Mouse (Mus musculus) gastrocnemius, adult 2 months (tissue): ENCODE results near the gene Olfr1440. TPM values are rescaled to one million over a fixed set of nuclear protein-coding genes. Genes with fewer than 3 reads are reported as not detected.

Experiments
- DNase-seq: peaks from one replicate; pipeline ENCODE4 v3.0.0; 2022
- H3K27ac ChIP-seq: fragments of 200-600 bp; 2 replicates; pipeline ENCODE4 v1.8.1; 2022; ENCODE audit warnings: mild to moderate bottlenecking
- H3K4me3 ChIP-seq: fragments of 200-600 bp; 2 replicates; pipeline ENCODE4 v1.8.1; 2022; ENCODE audit warnings: mild to moderate bottlenecking, moderate library complexity
- CTCF ChIP-seq: fragments of 200-600 bp; IDR thresholded peaks from 2 replicates; pipeline ENCODE4 v1.8.1; 2022; ENCODE audit warnings: antibody characterized with exemption, mild to moderate bottlenecking, moderate library complexity
- intact Hi-C: fragments of 180-260 bp; cut with DNase I; formaldehyde crosslinking; loops from one replicate; pipeline ENCODE4 v1.15.1; 2025
- long read RNA-seq, 2 experiments: library from polyadenylated mRNA; stranded (forward); transcript quantifications; one replicate each; pipeline ENCODE4 v2.0.0; 2021
- total RNA-seq, 2 experiments: library from RNA; stranded (reverse); gene quantifications; 2 replicates each; pipeline ENCODE4 v1.2.3; 2021

Gene Olfr1440
- total RNA-seq: not detected
- long read RNA-seq, experiment 1: 0 reads
- long read RNA-seq, experiment 2: 0 reads

DNA sequence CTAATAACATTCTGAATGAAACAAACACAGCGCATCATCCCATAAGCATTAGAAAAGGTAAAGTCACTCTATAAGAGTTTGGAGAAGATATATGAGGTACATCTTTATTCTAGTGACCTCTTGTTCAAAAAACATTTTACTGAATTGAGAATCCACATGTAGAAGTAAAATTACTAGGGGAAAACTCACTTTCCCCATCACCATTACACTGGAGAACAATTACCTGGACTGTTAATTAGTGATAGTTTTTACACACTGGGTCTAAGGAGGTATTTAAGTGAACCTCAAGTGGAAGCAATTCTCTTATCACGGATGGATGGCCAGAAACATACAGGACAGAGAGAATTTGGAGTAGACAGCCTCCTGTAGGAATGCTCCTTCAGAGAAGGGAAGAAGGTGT is at the start of gene Olfr1440:
Gene Olfr1440 (plus strand): TSS at position 301 of the 400 bp plus-strand sequence.
- TF ChIP-seq CTCF: no peak
- no peak within 1 kb of the TSS for H3K4me3 ChIP-seq
- no peak within 1 kb of the TSS for H3K27ac ChIP-seq
- no peak for DNase-seq
- intact Hi-C loops: no loop called here

- no peak for TF ChIP-seq CTCF
- intact Hi-C loops: no loop called here
- DNase-seq: no peak
- no peak overlapping the region for H3K27ac ChIP-seq
- no peak overlapping the region for H3K4me3 ChIP-seq
Measured at GRCm38 (mm10) chr19:12373004-12373403, 14.1 kb upstream of the Olfr1440 start.

- no peak for TF ChIP-seq CTCF
- intact Hi-C loops: no loop called here
- Histone ChIP-seq H3K4me3 (no peak overlapping the region), H3K27ac (no peak overlapping the region)
- no peak for DNase-seq
Measured at GRCm38 (mm10) chr19:12374465-12375025, 12.5 kb upstream of the Olfr1440 start.

DNA sequence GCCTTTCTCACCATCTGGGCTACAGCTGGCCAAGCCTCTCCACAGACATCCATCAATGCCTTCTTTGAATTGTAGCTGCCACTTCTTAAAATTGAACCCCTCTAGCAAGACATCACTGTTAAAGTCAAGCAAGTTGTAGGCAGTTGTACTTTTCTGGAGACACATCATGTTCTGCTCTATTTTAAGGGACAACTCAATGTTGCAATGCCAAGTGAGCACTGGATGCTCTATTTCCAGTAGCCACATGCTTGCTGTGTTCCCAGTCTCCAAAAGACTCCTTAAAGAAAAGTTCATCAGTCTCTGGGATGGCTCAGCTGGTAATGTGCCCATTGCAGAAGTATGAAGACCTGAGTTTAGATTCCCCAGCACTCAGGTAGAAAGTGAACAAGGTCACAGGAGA is 26.7 kb downstream of the Olfr1440 start:
- Histone ChIP-seq H3K4me3 (no peak overlapping the region), H3K27ac (no peak overlapping the region)
- DNase-seq: no peak
- no peak for TF ChIP-seq CTCF
- intact Hi-C loops: no loop called here

DNA sequence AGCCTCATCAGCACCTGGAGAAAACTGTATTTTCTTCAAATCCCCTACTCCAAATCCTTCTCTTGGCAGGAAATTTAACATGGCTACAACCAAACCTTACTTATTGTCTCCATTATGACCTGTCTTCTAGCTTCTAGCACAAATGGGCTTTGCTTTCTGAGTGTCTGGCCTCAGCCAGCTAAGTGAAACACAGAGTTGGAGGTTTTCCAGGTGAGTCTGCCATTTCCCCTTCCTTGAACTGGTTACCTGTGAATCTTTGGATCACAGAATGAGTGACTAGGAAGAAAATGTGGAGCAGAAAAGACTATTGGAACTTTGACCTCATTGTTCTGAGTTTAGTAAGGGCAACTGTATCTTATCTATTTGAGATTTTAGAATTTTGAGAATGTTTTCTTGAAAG is 30.3 kb downstream of the Olfr1440 start, which contains the start of gene Olfr1441:
Gene Olfr1441 (plus strand): TSS at position 73 of the 400 bp plus-strand sequence.
- no peak for TF ChIP-seq CTCF
- intact Hi-C loops: no loop called here
- DNase-seq: no peak
- Histone ChIP-seq H3K4me3 (no peak within 1 kb of the TSS), H3K27ac (no peak within 1 kb of the TSS)

DNA sequence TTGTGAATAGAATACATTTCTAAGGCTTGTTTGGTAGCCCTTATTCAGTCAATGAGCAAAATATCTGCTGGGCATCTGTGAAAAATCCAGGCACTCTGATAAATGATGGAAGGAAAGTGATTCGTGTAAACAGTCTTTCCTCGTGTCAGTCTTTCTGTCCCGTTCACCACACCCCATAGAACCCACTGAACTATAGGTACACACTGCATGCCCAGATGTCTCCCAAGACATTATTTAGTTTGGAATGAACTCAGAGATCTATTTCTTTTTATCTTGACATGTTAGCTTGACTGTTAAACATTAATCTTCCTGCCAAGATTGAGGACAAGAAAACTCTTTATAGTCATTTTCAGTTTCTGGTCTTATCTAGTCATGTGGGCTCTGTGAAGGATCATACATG is 31.2 kb downstream of the Olfr1440 start:
- intact Hi-C loops: no loop called here
- Histone ChIP-seq H3K4me3 (no peak overlapping the region), H3K27ac (no peak overlapping the region)
- no peak for DNase-seq
- TF ChIP-seq CTCF: no peak

DNA sequence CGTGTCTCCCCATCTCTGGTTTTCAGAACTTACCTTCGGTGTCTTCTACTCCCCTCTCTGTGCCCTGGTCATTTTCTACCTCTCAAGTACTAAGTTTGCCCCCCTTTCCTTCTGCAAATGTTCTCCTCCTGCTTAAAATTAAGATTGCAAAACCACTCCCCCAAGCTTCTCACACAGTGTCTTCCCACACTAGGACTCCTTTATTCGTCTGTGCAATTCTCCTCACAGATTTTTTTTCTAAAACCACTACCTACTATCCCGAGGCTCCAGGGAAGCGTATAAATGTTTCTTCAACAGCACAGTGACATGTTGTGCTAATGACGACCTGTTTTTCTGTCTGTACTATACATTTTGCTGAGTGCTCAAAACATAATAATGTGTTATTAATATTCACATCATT is 33.5 kb downstream of the Olfr1440 start:
- no peak for TF ChIP-seq CTCF
- no peak for DNase-seq
- H3K4me3 ChIP-seq: no peak overlapping the region
- intact Hi-C loops: no loop called here
- H3K27ac ChIP-seq: no peak overlapping the region

DNA sequence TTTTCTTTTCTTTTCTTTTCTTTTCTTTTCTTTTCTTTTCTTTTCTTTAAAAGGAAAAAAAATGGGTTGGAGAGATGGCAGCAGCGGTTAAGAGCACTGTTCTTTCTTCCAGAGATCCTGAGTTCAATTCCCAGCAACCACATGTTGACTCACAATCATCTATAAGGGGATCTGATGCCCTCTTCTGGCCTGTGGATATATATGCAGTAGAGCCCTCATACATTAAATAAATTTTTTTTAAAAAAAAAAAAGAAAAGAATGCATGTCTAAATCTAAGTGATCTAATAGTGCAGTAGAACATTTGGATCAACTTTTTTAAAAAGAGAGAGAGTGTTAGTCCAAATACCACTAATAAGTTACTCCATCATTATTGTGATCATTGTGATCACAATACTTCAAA is 34.6 kb downstream of the Olfr1440 start:
- no peak for DNase-seq
- intact Hi-C loops: no loop called here
- TF ChIP-seq CTCF: no peak

DNA sequence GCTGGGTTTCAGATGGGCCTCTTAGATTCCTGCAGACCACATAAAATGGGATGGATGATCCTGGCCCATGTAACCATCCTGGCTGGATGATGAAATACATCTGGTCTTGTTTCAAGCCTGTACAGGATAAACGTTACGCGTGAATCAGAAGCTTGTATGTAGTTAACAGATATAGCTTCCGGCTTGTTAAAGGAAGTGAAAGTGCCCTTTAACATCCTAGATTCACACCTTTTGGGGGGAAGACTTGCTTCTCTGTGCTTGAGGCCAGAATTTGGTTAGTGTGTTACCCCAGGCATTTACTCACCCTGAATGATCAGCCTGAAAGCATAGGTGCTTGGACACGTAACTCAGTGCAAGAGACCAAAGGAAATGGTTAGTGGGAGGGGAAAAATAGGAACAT is 40.0 kb downstream of the Olfr1440 start:
- DNase-seq: no peak
- intact Hi-C loops: no loop called here
- TF ChIP-seq CTCF: no peak
- no peak overlapping the region for H3K27ac ChIP-seq
- H3K4me3 ChIP-seq: no peak overlapping the region

More for the DNA sequence above, 34.6 kb downstream of the Olfr1440 start:
- no peak overlapping the region for H3K4me3 ChIP-seq
- H3K27ac ChIP-seq: no peak overlapping the region

GRCm38 (mm10) chr19:12427605-12428004 is 40.5 kb downstream of the Olfr1440 start, which contains the start of gene Pfpl:
Gene Pfpl, plus strand, starts transcription at chr19:12427905.
- Histone ChIP-seq H3K27ac (no peak within 1 kb of the TSS), H3K4me3 (no peak within 1 kb of the TSS)
- no peak for TF ChIP-seq CTCF
- DNase-seq: no peak
- intact Hi-C loops: no loop called here

DNA sequence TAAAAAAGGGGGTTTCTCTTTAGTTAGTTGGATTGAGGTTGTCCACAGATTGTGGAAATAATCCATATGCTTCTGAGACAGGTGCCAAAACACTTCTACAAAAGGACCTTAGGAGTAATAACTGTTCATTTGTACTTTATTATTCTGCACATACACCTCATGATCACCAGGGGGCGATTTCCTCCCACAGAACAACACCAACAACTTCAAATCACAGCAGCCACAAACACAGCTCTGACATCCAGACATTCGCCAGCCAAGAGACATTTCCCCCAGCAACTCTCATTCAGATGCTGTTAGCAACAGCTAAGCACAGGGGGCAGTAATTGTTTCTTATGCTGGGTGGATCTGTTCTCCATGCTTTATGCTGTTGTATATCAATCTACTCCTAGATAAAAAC is 46.0 kb downstream of the Olfr1440 start:
- Histone ChIP-seq H3K27ac (no peak overlapping the region), H3K4me3 (no peak overlapping the region)
- intact Hi-C loops: loop anchor here (5.0 kb wide), 1 partner anchor 159 kb away; no protein-coding TSS in a partner anchor
- peak; percentile 67 for TF ChIP-seq CTCF
- DNase-seq: peak; percentile 45

DNA sequence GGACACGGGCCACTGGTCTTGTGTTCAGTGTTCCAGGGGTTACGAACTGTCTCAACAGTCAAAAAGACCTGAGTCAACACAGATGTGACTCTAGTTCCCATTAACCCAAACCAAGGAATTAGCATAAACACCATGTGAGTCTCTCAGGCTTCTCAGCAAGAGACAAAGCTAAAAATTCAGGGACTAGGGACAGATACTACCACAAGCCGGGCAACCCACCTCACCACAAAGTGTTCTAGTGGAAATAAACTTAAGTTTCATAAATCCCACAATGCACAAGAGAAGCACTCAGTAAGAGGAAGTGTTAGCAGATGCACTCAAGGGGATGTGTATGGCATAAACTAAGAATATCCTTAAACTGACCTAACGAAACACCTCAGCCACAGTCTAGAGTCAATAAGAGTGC is 47.9 kb downstream of the Olfr1440 start:
- DNase-seq: no peak
- intact Hi-C loops: no loop called here
- H3K27ac ChIP-seq: no peak overlapping the region
- no peak overlapping the region for H3K4me3 ChIP-seq
- no peak for TF ChIP-seq CTCF

DNA sequence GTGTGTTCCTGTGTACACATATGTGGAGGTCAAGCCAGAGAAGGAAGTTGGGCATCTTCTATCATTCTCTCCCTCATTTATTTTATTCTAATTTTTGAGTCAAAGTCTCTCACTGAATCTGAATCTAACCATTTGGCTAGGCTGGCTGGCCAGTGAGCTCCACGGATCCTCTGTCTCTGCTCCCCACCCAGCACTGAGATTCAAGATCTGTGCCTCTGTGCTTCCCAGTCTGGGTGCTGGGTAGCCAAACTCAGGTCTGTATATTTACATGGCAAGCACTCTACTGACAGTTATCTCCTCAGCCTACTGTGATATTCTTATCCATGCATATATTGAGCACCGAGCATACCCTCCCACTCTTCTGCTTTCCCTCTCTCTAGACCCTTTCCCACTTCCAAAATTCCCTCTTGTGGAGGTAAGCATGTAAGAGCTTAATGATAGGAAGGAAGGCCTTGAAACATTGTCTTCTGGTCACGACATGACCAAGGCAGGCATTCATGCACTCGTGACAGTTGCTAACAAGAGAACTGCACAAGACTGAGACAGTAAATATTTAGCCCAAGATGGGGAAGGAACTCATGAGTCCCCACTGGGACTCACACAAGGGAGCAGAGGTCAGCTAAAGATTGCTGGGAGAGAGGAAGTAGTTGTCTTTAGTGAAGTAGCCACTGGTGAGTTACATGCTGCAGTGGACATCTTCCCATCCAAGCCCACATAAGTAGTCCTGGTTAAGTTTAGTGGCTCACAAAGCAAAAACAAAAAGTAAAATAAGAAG is 48.9 kb downstream of the Olfr1440 start:
- no peak for TF ChIP-seq CTCF
- no peak for DNase-seq
- intact Hi-C loops: no loop called here
- H3K27ac ChIP-seq: peak overlapping the region; percentile 46; the same call in 1 of the 2 replicates
- no peak overlapping the region for H3K4me3 ChIP-seq
